8 mouse cellular contexts compared by ENCODE assay signal in the genomic region with DNA sequence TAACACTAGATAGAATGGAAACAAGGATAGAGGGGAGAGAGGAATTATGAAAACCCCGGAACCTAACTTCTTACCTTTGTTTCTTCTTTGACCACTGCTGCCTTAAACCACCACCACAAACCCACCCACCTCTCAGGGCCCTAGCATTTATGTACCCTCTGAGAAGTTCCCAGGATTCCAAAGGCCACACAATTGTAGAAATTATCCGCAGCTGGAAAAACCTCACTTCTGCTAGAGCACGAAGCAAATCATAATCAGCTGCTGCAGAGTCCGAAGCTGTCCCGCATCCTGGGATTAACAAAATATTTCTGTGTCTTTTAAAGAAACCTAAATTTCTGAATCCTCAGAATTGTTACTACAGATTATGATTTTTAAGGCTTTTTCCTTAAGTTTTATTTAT. TPM values are rescaled to one million over a fixed set of nuclear protein-coding genes. Genes with fewer than 3 reads are reported as not detected.
DNase-seq lines count a peak whose midpoint lies in the region; ATAC-seq lines count a peak whose summit lies in the region.

A gene (minus strand): TSS at position 101 of the 400 bp plus-strand sequence.

- no peaks in the 10 kb centered on the region for H3K27me3 ChIP-seq in hindbrain, embryonic 15.5 days
- H3K27me3 ChIP-seq in liver, embryonic 16.5 days (ENCODE audit: control insufficient read depth, insufficient read depth, low read depth, low read length) = no peaks in the 10 kb centered on the region

- peaks cover 12% of the 10 kb centered on the region for H3K4me1 ChIP-seq in hindbrain, embryonic 15.5 days (replicated peaks)
- H3K4me1 ChIP-seq in liver, embryonic 16.5 days (ENCODE audit: control insufficient read depth, low read depth, low read length) = peaks cover 23% of the 10 kb centered on the region

- no peak for ATAC-seq in hindbrain, embryonic 15.5 days (ENCODE audit: low FRiP score, low read depth)
- ATAC-seq in liver, embryonic 16.5 days (ENCODE audit: low read depth) = no peak

- no peak within 1 kb of the TSS for H3K4me2 ChIP-seq in hindbrain, embryonic 15.5 days
- H3K4me2 ChIP-seq in liver, embryonic 16.5 days (ENCODE audit: low read depth, low read length) = no peak within 1 kb of the TSS

- no peak within 1 kb of the TSS for H3K9ac ChIP-seq in hindbrain, embryonic 15.5 days
- H3K9ac ChIP-seq in liver, embryonic 16.5 days (ENCODE audit: low read depth, low read length) = no peak within 1 kb of the TSS

- no peaks in the 10 kb centered on the region for H3K36me3 ChIP-seq in hindbrain, embryonic 15.5 days
- H3K36me3 ChIP-seq in liver, embryonic 16.5 days (ENCODE audit: control insufficient read depth, insufficient read depth) = no peaks in the 10 kb centered on the region

- 96% methylated on average over 5 of the region's 5 CpGs for WGBS in hindbrain, embryonic 15.5 days
- 83% methylated on average over 5 of the region's 5 CpGs for WGBS in liver, embryonic 16.5 days (ENCODE audit: insufficient replicate concordance)

- H3K27ac ChIP-seq in hindbrain, embryonic 15.5 days (replicated peaks) = no peak within 1 kb of the TSS
- no peak within 1 kb of the TSS for H3K27ac ChIP-seq in liver, embryonic 16.5 days (ENCODE audit: low read length)

- H3K4me3 ChIP-seq in hindbrain, embryonic 15.5 days = no peak within 1 kb of the TSS
- H3K4me3 ChIP-seq in liver, embryonic 16.5 days (ENCODE audit: low read depth, low read length) = no peak within 1 kb of the TSS

- DNase-seq in frontal cortex, adult 2 months (ENCODE audit: extremely low spot score in 1 of 2, low spot score in 1 of 2) = no peak
- no peak for DNase-seq in frontal cortex, postnatal 36 days (ENCODE audit: low spot score in 2 of 2)
- DNase-seq in adrenal gland, postnatal 10 days = no peak
- no peak for DNase-seq in gastrocnemius, adult 8-10 months (ENCODE audit: low spot score in 2 of 2)
- no peak for DNase-seq in right cerebral cortex, postnatal 4 days
- DNase-seq in cerebellum, postnatal 36 days = no peak

- H3K9me3 ChIP-seq in hindbrain, embryonic 15.5 days = no peaks in the 10 kb centered on the region
- H3K9me3 ChIP-seq in liver, embryonic 16.5 days (replicated peaks; ENCODE audit: control insufficient read depth, low read length) = no peaks in the 10 kb centered on the region

RNA-seq across cellular contexts. Expression of the gene that starts here (rescaled TPM):
- 67.2 TPM in 2 replicates for polyA plus RNA-seq in frontal cortex, adult 2 months (2012; rRNA removed)
- total RNA-seq in adrenal gland, postnatal 10 days (2021) = 100 to 1,000 TPM in 1 of 2 experiments, 10 to 100 TPM in 1; 58.5 to 101 TPM
- total RNA-seq in gastrocnemius, adult 8-10 months (2022) = 10 to 100 TPM; 18.7 to 25.6 (median 21.5) TPM
- polyA plus RNA-seq in hindbrain, embryonic 15.5 days (2015; fragmentation: Nextera tagmentation; extraction: Ambion mirVana) = 35.9 and 36.8 TPM in 2 replicates
- polyA plus RNA-seq in liver, embryonic 16.5 days (2015; fragmentation: Nextera tagmentation; extraction: Ambion mirVana) = 12.7 and 13.4 TPM in 2 replicates
